Mouse (Mus musculus) embryonic facial prominence, embryonic 15.5 days (tissue): Measurements from ENCODE around the gene Zfp821. TPM values are rescaled to one million over a fixed set of nuclear protein-coding genes. Genes with fewer than 3 reads are reported as not detected.

Experiments used
- ATAC-seq: fragments of 200-750 bp; cut with Nextera tagmentation; 2 replicates; pipeline ENCODE4 v1.8.0; 2017; ENCODE audit warnings: low read depth, moderate TSS enrichment; ENCODE audit not compliant: insufficient number of reproducible peaks, low FRiP score, low TSS enrichment
- H3K27ac ChIP-seq: fragments of 300-500 bp; sonication (generic); replicated peaks from 2 replicates; pipeline ENCODE4 v1.5.1; 2015; ENCODE audit warnings: mild to moderate bottlenecking, inconsistent platforms
- H3K27me3 ChIP-seq: fragments of 300-500 bp; sonication (generic); 2 replicates; pipeline ENCODE4 v1.6.1; 2015; ENCODE audit warnings: inconsistent platforms
- H3K36me3 ChIP-seq: fragments of 300-500 bp; sonication (generic); 2 replicates; pipeline ENCODE4 v1.6.1; 2015; ENCODE audit warnings: mild to moderate bottlenecking, inconsistent platforms
- H3K4me1 ChIP-seq: fragments of 300-500 bp; sonication (generic); 2 replicates; pipeline ENCODE4 v1.6.1; 2015; ENCODE audit warnings: inconsistent platforms
- H3K4me2 ChIP-seq: fragments of 300-500 bp; sonication (generic); replicated peaks from 2 replicates; pipeline ENCODE4 v1.6.1; 2015; ENCODE audit warnings: mild to moderate bottlenecking, inconsistent platforms
- H3K4me3 ChIP-seq: fragments of 300-500 bp; sonication (generic); replicated peaks from 2 replicates; pipeline ENCODE4 v1.5.1; 2015; ENCODE audit warnings: mild to moderate bottlenecking, inconsistent platforms
- H3K9ac ChIP-seq: fragments of 300-500 bp; sonication (generic); 2 replicates; pipeline ENCODE4 v1.6.1; 2015; ENCODE audit warnings: inconsistent platforms
- H3K9me3 ChIP-seq: fragments of 300-500 bp; sonication (generic); replicated peaks from 2 replicates; pipeline ENCODE4 v1.6.1; 2016; ENCODE audit warnings: inconsistent platforms
- WGBS: fragments of 180-500 bp; shearing (Covaris S2); methylation state at CpG from one replicate; pipeline ENCODE4 v1.1.7; 2015; 5-methylcytosine and 5-hydroxymethylcytosine counted together
- polyA plus RNA-seq: library from polyadenylated mRNA; unstranded; fragments of >200 nt; fragmentation: Nextera tagmentation; extraction: Ambion mirVana; gene quantifications from 2 replicates; pipeline ENCODE4 v1.2.1, GENCODE M21; 2015

Gene Zfp821
- polyA plus RNA-seq, 1 experiment from 2014 or later, result 33.1 TPM

DNA sequence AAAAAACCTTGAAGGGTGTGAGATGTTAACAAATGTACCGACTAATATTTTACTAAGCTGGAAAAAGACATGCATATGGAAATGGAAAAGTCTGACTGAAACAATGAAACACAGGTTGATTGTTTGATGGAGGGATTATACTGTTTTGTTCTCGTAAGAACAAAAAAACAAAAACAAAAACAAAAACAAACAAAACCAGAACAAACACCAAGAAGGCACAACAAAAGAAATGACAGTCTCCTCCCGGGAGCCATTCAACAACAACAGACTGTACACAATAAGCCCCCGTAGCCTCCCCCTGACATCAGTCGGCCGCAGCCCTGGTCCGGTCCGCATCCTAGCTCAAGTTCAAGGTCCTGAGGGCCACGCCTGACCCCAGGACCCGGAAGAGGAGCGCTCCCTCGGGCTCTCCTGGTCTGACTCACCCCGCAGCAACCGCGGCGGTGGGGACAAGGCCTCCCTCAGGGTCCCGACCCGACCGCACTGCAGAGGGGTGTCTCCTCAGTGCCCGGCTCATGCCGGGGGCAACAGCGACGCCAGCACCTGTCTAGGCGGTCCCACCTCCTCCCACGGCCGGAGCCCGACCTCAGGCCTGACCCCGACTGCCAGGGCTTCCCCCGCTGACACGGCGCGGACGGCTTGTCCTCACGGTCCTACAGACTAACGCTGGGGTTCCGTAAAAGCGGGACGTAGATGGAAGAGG, 12.8 kb upstream of the Zfp821 start:
- Histone ChIP-seq H3K4me3 (peak overlapping the region; percentile 97), H3K27ac (peak overlapping the region; percentile 78), H3K4me2 (peak overlapping the region; percentile 59), H3K36me3 (no peaks in the 10 kb centered on the region), H3K27me3 (no peaks in the 10 kb centered on the region), H3K4me1 (peaks cover 21% of the 10 kb centered on the region), H3K9ac (peak overlapping the region; percentile 96), H3K9me3 (no peaks in the 10 kb centered on the region)
- ATAC-seq, result peak; percentile 68
- WGBS, result under 1% methylated on average over 38 of the region's 38 CpGs

- no peaks in the 10 kb centered on the region for H3K9me3 ChIP-seq
- peak within 1 kb of the TSS; percentile 83 for H3K4me2 ChIP-seq
- H3K36me3 ChIP-seq, result no peaks in the 10 kb centered on the region
- peak within 1 kb of the TSS; percentile 97 for H3K4me3 ChIP-seq
- H3K27ac ChIP-seq, result peak within 1 kb of the TSS; percentile 86
- no peaks in the 10 kb centered on the region for H3K27me3 ChIP-seq
- H3K4me1 ChIP-seq, result peaks cover 21% of the 10 kb centered on the region
- peak within 1 kb of the TSS; percentile 96 for H3K9ac ChIP-seq
- under 1% methylated on average over 57 of the region's 57 CpGs for WGBS
- peak; percentile 97 for ATAC-seq
Measured at GRCm38 (mm10) chr8:109693146-109693900, 12.0 kb upstream of the Zfp821 start, which contains the start of gene Ist1. Gene Ist1 (minus strand): TSS chr8:109693260.

GRCm38 (mm10) chr8:109694154-109694553, 11.2 kb upstream of the Zfp821 start:
- H3K9me3 ChIP-seq, result no peaks in the 10 kb centered on the region
- 0 out of 2 replicates have a peak overlapping the region, but pooled peaks have one; percentile 86 for H3K27ac ChIP-seq
- no peak overlapping the region for H3K4me2 ChIP-seq
- 40% methylated on average over 6 of the region's 6 CpGs for WGBS
- H3K36me3 ChIP-seq, result no peaks in the 10 kb centered on the region
- ATAC-seq, result no peak
- H3K4me3 ChIP-seq, result peak overlapping the region; percentile 97; the same call in 1 of the 2 replicates
- no peaks in the 10 kb centered on the region for H3K27me3 ChIP-seq
- peaks cover 21% of the 10 kb centered on the region for H3K4me1 ChIP-seq
- H3K9ac ChIP-seq, result no peak overlapping the region

GRCm38 (mm10) chr8:109697754-109698153, 7.6 kb upstream of the Zfp821 start:
- H3K4me3 ChIP-seq, result no peak overlapping the region
- ATAC-seq, result no peak
- WGBS, result 68% methylated on average over 1 of the region's 1 CpGs
- H3K4me2 ChIP-seq, result no peak overlapping the region
- no peak overlapping the region for H3K9ac ChIP-seq
- no peaks in the 10 kb centered on the region for H3K9me3 ChIP-seq
- H3K27ac ChIP-seq, result no peak overlapping the region
- H3K4me1 ChIP-seq, result peaks cover 8% of the 10 kb centered on the region
- H3K27me3 ChIP-seq, result 0 out of 2 replicates have a peak, but pooled peaks cover 2% of the 10 kb centered on the region
- H3K36me3 ChIP-seq, result no peaks in the 10 kb centered on the region

- no peaks in the 10 kb centered on the region for H3K36me3 ChIP-seq
- ATAC-seq, result no peak
- H3K4me3 ChIP-seq, result no peak overlapping the region
- H3K27ac ChIP-seq, result no peak overlapping the region
- H3K4me1 ChIP-seq, result peaks cover 8% of the 10 kb centered on the region
- H3K9ac ChIP-seq, result no peak overlapping the region
- no peak overlapping the region for H3K4me2 ChIP-seq
- 0 out of 2 replicates have a peak, but pooled peaks cover 3% of the 10 kb centered on the region for H3K27me3 ChIP-seq
- H3K9me3 ChIP-seq, result no peaks in the 10 kb centered on the region
- WGBS, result 79% methylated on average over 3 of the region's 3 CpGs
Measured at GRCm38 (mm10) chr8:109698477-109698876, 6.9 kb upstream of the Zfp821 start.

DNA sequence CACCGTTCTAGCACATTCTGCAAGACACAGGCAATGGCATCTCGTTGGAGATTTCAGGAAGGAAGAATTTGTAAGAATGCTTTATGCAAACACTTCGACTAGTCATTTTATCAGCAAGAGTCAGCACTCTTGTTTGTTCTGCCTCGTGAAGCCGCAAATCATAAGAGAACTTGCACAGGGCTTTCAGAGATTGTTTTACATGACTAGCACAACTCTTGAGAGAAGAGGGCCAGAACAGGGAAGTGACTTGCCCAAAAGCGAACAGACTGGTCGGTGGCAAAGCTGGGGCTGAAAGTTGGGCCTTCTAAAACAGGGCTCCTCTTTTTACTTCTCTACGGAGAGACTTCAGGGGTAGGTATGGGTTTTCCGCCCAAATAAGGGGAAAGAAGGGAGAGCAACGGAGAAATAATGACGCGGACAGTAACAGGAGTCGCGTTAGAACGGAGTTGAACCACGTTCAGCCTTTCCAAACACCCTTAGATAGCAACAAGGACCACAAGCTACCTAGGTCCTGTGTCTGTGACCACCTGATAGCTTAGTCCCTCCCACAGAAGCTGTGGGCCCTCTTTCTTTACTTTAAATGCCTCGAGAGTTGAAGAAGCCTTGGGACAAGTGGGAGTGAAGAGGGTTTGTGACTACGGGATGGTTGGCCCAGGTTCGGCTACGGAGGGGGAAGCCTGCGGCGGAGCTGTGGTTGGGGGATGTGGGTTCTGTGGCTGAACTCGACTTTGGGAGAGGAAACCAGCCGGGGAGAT, 604 bp upstream of the Zfp821 start:
- peak overlapping the region; percentile 90 for H3K4me3 ChIP-seq
- peak overlapping the region; percentile 97 for H3K27ac ChIP-seq
- ATAC-seq, result peak; percentile 5; the same call in 1 of the 2 replicates
- H3K4me1 ChIP-seq, result peaks cover 19% of the 10 kb centered on the region
- H3K27me3 ChIP-seq, result 0 out of 2 replicates have a peak, but pooled peaks cover 3% of the 10 kb centered on the region
- peaks cover 12% of the 10 kb centered on the region for H3K36me3 ChIP-seq
- H3K9ac ChIP-seq, result 0 out of 2 replicates have a peak overlapping the region, but pooled peaks have one; percentile 21
- peak overlapping the region; percentile 82 for H3K4me2 ChIP-seq
- no peaks in the 10 kb centered on the region for H3K9me3 ChIP-seq
- 10% methylated on average over 24 of the region's 24 CpGs for WGBS

DNA sequence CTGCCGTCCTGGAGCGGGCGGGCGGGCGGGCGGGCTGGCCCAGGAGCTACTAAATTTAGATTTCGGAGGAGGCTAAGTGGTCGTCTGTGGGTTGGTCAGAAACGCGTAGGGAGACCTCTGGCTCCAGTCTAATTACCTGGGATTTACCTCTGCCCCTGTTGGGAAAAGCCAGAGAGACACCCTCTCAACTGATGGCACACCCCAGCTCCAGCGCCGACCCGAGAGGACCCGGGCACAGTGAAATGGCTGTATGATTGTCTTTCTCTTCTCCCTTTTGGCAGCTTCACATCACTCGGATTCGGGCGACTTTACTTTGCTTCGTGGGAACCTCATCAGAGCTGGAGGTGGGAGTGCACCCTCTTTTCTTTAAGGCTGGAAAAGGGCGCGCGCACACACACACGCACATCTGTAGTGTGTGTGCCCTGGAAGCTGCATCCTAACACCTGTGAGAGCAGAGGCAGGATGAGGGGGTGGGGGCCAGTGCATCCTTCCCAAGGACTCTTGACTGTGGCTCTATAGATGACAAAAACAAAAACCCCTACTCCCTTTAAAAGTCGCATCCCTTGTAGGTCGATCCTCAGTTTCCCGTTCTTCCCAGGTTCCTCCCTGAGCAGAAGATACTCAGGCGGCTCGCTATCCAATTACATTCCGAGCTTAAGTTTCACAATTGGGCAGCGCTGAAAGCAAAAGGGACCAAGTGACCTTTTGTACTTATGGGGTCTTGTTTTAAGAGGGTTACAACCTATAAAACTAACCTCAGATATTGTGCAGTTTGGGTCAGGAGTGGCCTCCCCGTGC, 929 bp downstream of the Zfp821 start:
- 0 out of 2 replicates have a peak, but pooled peaks cover 3% of the 10 kb centered on the region for H3K27me3 ChIP-seq

GRCm38 (mm10) chr8:109706874-109707237, 1.5 kb downstream of the Zfp821 start:
- H3K4me2 ChIP-seq, result peak overlapping the region; percentile 82

More for the DNA sequence above, 929 bp downstream of the Zfp821 start:
- H3K4me2 ChIP-seq, result peak overlapping the region; percentile 82
- peak overlapping the region; percentile 90 for H3K4me3 ChIP-seq
- 2% methylated on average over 24 of the region's 30 CpGs for WGBS
- H3K9me3 ChIP-seq, result no peaks in the 10 kb centered on the region
- peak overlapping the region; percentile 97 for H3K9ac ChIP-seq
- H3K4me1 ChIP-seq, result peaks cover 19% of the 10 kb centered on the region
- peaks cover 28% of the 10 kb centered on the region for H3K36me3 ChIP-seq
- 0 out of 2 replicates have a peak, but pooled peaks have one; percentile 36 for ATAC-seq
- H3K27ac ChIP-seq, result peak overlapping the region; percentile 97

GRCm38 (mm10) chr8:109707921-109708320, 2.6 kb downstream of the Zfp821 start:
- WGBS, result 92% methylated on average over 4 of the region's 4 CpGs
- H3K4me1 ChIP-seq, result peaks cover 19% of the 10 kb centered on the region
- H3K36me3 ChIP-seq, result peaks cover 44% of the 10 kb centered on the region
- no peak overlapping the region for H3K4me3 ChIP-seq
- H3K9ac ChIP-seq, result no peak overlapping the region
- no peaks in the 10 kb centered on the region for H3K27me3 ChIP-seq
- ATAC-seq, result no peak
- H3K27ac ChIP-seq, result no peak overlapping the region
- no peak overlapping the region for H3K4me2 ChIP-seq
- no peaks in the 10 kb centered on the region for H3K9me3 ChIP-seq

More at GRCm38 (mm10) chr8:109706874-109707237, 1.5 kb downstream of the Zfp821 start:
- H3K9me3 ChIP-seq, result no peaks in the 10 kb centered on the region
- 14% methylated on average over 2 of the region's 2 CpGs for WGBS
- H3K4me3 ChIP-seq, result peak overlapping the region; percentile 90
- H3K36me3 ChIP-seq, result peaks cover 34% of the 10 kb centered on the region
- H3K4me1 ChIP-seq, result peaks cover 19% of the 10 kb centered on the region
- H3K27me3 ChIP-seq, result 0 out of 2 replicates have a peak, but pooled peaks cover 3% of the 10 kb centered on the region
- H3K27ac ChIP-seq, result no peak overlapping the region
- ATAC-seq, result no peak
- peak overlapping the region; percentile 97; the same call in 1 of the 2 replicates for H3K9ac ChIP-seq

- Histone ChIP-seq H3K27ac (no peak overlapping the region), H3K4me1 (no peaks in the 10 kb centered on the region), H3K9me3 (no peaks in the 10 kb centered on the region), H3K4me3 (no peak overlapping the region), H3K27me3 (no peaks in the 10 kb centered on the region), H3K4me2 (no peak overlapping the region), H3K9ac (no peak overlapping the region), H3K36me3 (peaks cover 79% of the 10 kb centered on the region)
- no peak; the same call in 1 of the 2 replicates for ATAC-seq
- WGBS, result 100% methylated on average over 1 of the region's 1 CpGs
Measured at GRCm38 (mm10) chr8:109712521-109712920, 7.2 kb downstream of the Zfp821 start.
